Mouse (Mus musculus) c-Kit-positive CD71-positive TER-119-positive erythroid progenitor cells, embryonic 14.5 days (primary cell): ENCODE results near the gene Bcl2l15.

ENCODE experiments used
- DNase-seq: peaks from one replicate; pipeline ENCODE4 v3.0.0-alpha.2; 2013; ENCODE audit warnings: low spot score

Gene Bcl2l15

GRCm38 (mm10) chr3:103868008-103868407 lies 35.6 kb downstream of the Bcl2l15 start:
- DNase-seq, result no peak

GRCm38 (mm10) chr3:103872663-103873098 lies 40.3 kb downstream of the Bcl2l15 start:
- DNase-seq, result no peak

GRCm38 (mm10) chr3:103874329-103874728 lies 41.9 kb downstream of the Bcl2l15 start:
- no peak for DNase-seq

GRCm38 (mm10) chr3:103885946-103886345 lies 53.5 kb downstream of the Bcl2l15 start:
- DNase-seq, result no peak

GRCm38 (mm10) chr3:103887581-103887980 lies 55.2 kb downstream of the Bcl2l15 start:
- peak; percentile 57 for DNase-seq

- DNase-seq, result no peak
These were observed 61.0 kb downstream of the Bcl2l15 start for GRCm38 (mm10) chr3:103893374-103893773.
